Mouse (Mus musculus) G1E (cell line): ENCODE measurements around the gene Atp1a3. TPM values are rescaled to one million over a fixed set of nuclear protein-coding genes. Genes with fewer than 3 reads are reported as not detected.

ENCODE experiments used
- ATAC-seq: 2 replicates; pipeline ENCODE4 v1.8.0; 2016; ENCODE audit warnings: mild to moderate bottlenecking; ENCODE audit not compliant: insufficient number of reproducible peaks, poor library complexity, low FRiP score, severe bottlenecking; ENCODE audit errors: extremely low read depth
- DNase-seq: peaks from one replicate; pipeline ENCODE4 v3.0.0; 2012; ENCODE audit warnings: low spot score
- H3K27me3 ChIP-seq: 2 replicates; pipeline ENCODE4 v1.6.1; 2012; ENCODE audit warnings: mild to moderate bottlenecking, low read length, inconsistent platforms; ENCODE audit not compliant: insufficient read depth
- H3K36me3 ChIP-seq: replicated peaks from 2 replicates; pipeline ENCODE3; 2012; ENCODE audit warnings: mild to moderate bottlenecking, inconsistent platforms
- H3K4me1 ChIP-seq: 2 replicates; pipeline ENCODE4 v1.6.1; 2012; ENCODE audit warnings: low read depth, low read length, inconsistent platforms, mixed read lengths; ENCODE audit not compliant: insufficient read depth
- H3K4me3 ChIP-seq: 2 replicates; pipeline ENCODE4 v1.5.1; 2012; ENCODE audit warnings: low read depth, mild to moderate bottlenecking, inconsistent platforms, low read length, moderate library complexity, mixed read lengths
- H3K9me3 ChIP-seq: replicated peaks from 2 replicates; pipeline ENCODE4 v1.6.1; 2012; ENCODE audit warnings: inconsistent platforms
- CTCF ChIP-seq: IDR thresholded peaks from 2 replicates; pipeline ENCODE4 v1.5.1; 2012; ENCODE audit warnings: low read depth, low read length, inconsistent platforms, mixed read lengths
- GATA1 ChIP-seq: IDR thresholded peaks from 2 replicates; pipeline ENCODE4 v1.6.1; 2012; ENCODE audit warnings: borderline replicate concordance, low read length, inconsistent platforms, mixed read lengths
- GATA2 ChIP-seq: IDR thresholded peaks from 2 replicates; pipeline ENCODE4 v1.6.1; 2012; ENCODE audit warnings: low read depth, low read length, inconsistent platforms, borderline replicate concordance
- POLR2AphosphoS5 ChIP-seq: IDR thresholded peaks from 2 replicates; pipeline ENCODE4 v1.6.1; 2012; ENCODE audit warnings: low read depth, low read length, inconsistent platforms; ENCODE audit not compliant: insufficient replicate concordance
- TAL1 ChIP-seq: conservative IDR thresholded peaks from 2 replicates; pipeline ENCODE4 v1.6.1; 2012; ENCODE audit warnings: low read depth, low read length, inconsistent platforms, mixed read lengths
- polyA plus RNA-seq: library from polyadenylated mRNA; stranded (reverse); fragments of >175 nt; gene quantifications from 2 replicates; pipeline ENCODE4 v1.2.3, GENCODE M21; 2012
- total RNA-seq, 2 experiments: library from RNA; stranded (forward) in 1 of 2; stranded (reverse) in 1 of 2; fragments of 200-1000 nt in 1 of 2; fragments of >200 nt in 1 of 2; fragmentation: Nextera tagmentation in 1 of 2; gene quantifications; 2 replicates each; pipeline ENCODE4 v1.2.3; 2014 to 2017

Gene Atp1a3
- total and polyA plus RNA-seq, 3 experiments, result 0.04 to 0.11 TPM; not detected in 1

- peaks cover 14% of the 10 kb centered on the region for H3K27me3 ChIP-seq
- peak; percentile 59 for DNase-seq
- TF ChIP-seq CTCF, result peak; percentile 69
- no peak for TF ChIP-seq TAL1
- ATAC-seq, result no peak
- peaks cover 49% of the 10 kb centered on the region for H3K4me1 ChIP-seq
- H3K36me3 ChIP-seq, result peaks cover 11% of the 10 kb centered on the region
- H3K9me3 ChIP-seq, result no peaks in the 10 kb centered on the region
- peak overlapping the region; percentile 47; the same call in 1 of the 2 replicates for H3K4me3 ChIP-seq
These were observed 30.7 kb downstream of the Atp1a3 start for GRCm38 (mm10) chr7:24974893-24975595.

GRCm38 (mm10) chr7:24973902-24974301, 31.9 kb downstream of the Atp1a3 start:
- H3K27me3 ChIP-seq, result peaks cover 7% of the 10 kb centered on the region
- no peak for DNase-seq
- ATAC-seq, result no peak
- TF ChIP-seq CTCF, result no peak
- no peak for TF ChIP-seq POLR2AphosphoS5
- TF ChIP-seq TAL1, result no peak
- no peak for TF ChIP-seq GATA1
- no peak for TF ChIP-seq GATA2
- peaks cover 20% of the 10 kb centered on the region for H3K36me3 ChIP-seq
- no peak overlapping the region for H3K4me3 ChIP-seq
- H3K4me1 ChIP-seq, result peaks cover 49% of the 10 kb centered on the region
- no peaks in the 10 kb centered on the region for H3K9me3 ChIP-seq

- ATAC-seq, result no peak
- no peak for TF ChIP-seq TAL1
- no peak for TF ChIP-seq POLR2AphosphoS5
- no peak for TF ChIP-seq GATA1
- TF ChIP-seq CTCF, result no peak
- no peak for TF ChIP-seq GATA2
- peaks cover 43% of the 10 kb centered on the region for H3K4me1 ChIP-seq
These were observed 32.5 kb downstream of the Atp1a3 start for GRCm38 (mm10) chr7:24973208-24973607.

GRCm38 (mm10) chr7:24971972-24972893, 33.5 kb downstream of the Atp1a3 start, which contains the start of gene Rabac1:
Gene Rabac1 (minus strand): TSS chr7:24972754.
- peak; percentile 84 for DNase-seq
- Histone ChIP-seq H3K4me1 (peaks cover 42% of the 10 kb centered on the region), H3K27me3 (no peaks in the 10 kb centered on the region; the same call in 1 of the 2 replicates), H3K36me3 (peaks cover 24% of the 10 kb centered on the region), H3K4me3 (peak within 1 kb of the TSS; percentile 86), H3K9me3 (no peaks in the 10 kb centered on the region)
- ATAC-seq, result peak; percentile 92
- no peak for TF ChIP-seq TAL1
- no peak for TF ChIP-seq GATA1
- no peak for TF ChIP-seq CTCF
- no peak for TF ChIP-seq POLR2AphosphoS5
- no peak for TF ChIP-seq GATA2

More at GRCm38 (mm10) chr7:24973208-24973607, 32.5 kb downstream of the Atp1a3 start:
- DNase-seq, result no peak
- no peak overlapping the region for H3K4me3 ChIP-seq
- peaks cover 24% of the 10 kb centered on the region for H3K36me3 ChIP-seq
- H3K9me3 ChIP-seq, result no peaks in the 10 kb centered on the region
- peaks cover under 1% of the 10 kb centered on the region; the same call in 1 of the 2 replicates for H3K27me3 ChIP-seq

GRCm38 (mm10) chr7:24971261-24971971, 34.3 kb downstream of the Atp1a3 start:
- peak; percentile 43 for DNase-seq
- Histone ChIP-seq H3K9me3 (no peaks in the 10 kb centered on the region), H3K27me3 (peaks cover 2% of the 10 kb centered on the region; the same call in 1 of the 2 replicates), H3K4me3 (peak overlapping the region; percentile 86), H3K36me3 (peaks cover 24% of the 10 kb centered on the region), H3K4me1 (peaks cover 42% of the 10 kb centered on the region)
- TF ChIP-seq GATA1 (no peak), CTCF (0 out of 2 replicates have a peak, but pooled peaks have one; percentile 4), GATA2 (no peak), TAL1 (no peak), POLR2AphosphoS5 (no peak)
- no peak for ATAC-seq
